9 mouse cellular contexts compared by ENCODE assay signal in genomic region chr11:3903046-3903445, GRCm38 (mm10). TPM values are rescaled to one million over a fixed set of nuclear protein-coding genes. Genes with fewer than 3 reads are reported as not detected.
DNase-seq lines count a peak whose midpoint lies in the region.
"Had no signal": no experiment of that assay in that cellular context is flagged by ENCODE, and none has a peak within 500 bp of the region (broad histone marks: within the 10 kb centered on the region; RNA-seq: fewer than 3 reads in every experiment).

No protein-coding gene starts in this region.

- H3K4me1 ChIP-seq in hindbrain, embryonic 10.5 days (replicated peaks) = peaks cover 10% of the 10 kb centered on the region

- H3K4me3 ChIP-seq in hindbrain, embryonic 10.5 days = no peak overlapping the region

- 74% methylated on average over 5 of the region's 5 CpGs for WGBS in hindbrain, embryonic 10.5 days

- peaks cover 40% of the 10 kb centered on the region for H3K36me3 ChIP-seq in hindbrain, embryonic 10.5 days

- DNase-seq in layer of hippocampus, adult 11-12 months (ENCODE audit: low spot score) = peak; percentile 69
- no peak for DNase-seq in layer of hippocampus, adult 9-10 months (ENCODE audit: low spot score)
- DNase-seq in fibroblast of lung, adult 2 months (ENCODE audit: low read depth) = peak; percentile 90
- peak; percentile 87 for DNase-seq in kidney, postnatal 10 days
- DNase-seq in lung, postnatal 10 days = peak; percentile 93
- no peak for DNase-seq in spleen, postnatal 10 days (ENCODE audit: low spot score in 2 of 2)
- DNase-seq in liver = no peak
- DNase-seq in hindbrain, embryonic 10.5 days (ENCODE audit: low spot score) = no peak

- no peak overlapping the region for H3K27ac ChIP-seq in hindbrain, embryonic 10.5 days
- H3K27ac ChIP-seq: liver, embryonic 14.5 days had no signal

- no peaks in the 10 kb centered on the region for H3K9me3 ChIP-seq in hindbrain, embryonic 10.5 days

- no peaks in the 10 kb centered on the region for H3K27me3 ChIP-seq in hindbrain, embryonic 10.5 days (ENCODE audit: insufficient read depth, poor library complexity, severe bottlenecking)

RNA-seq across cellular contexts. Expression of gene Dusp18, which starts 8.0 kb away (rescaled TPM):
- 19.9 and 23.4 TPM in 2 replicates for polyA plus RNA-seq in hindbrain, embryonic 10.5 days (2016; fragmentation: Nextera tagmentation; extraction: Ambion mirVana)

RNA-seq across cellular contexts. Expression of gene 4921536K21Rik, which starts 8.1 kb away (rescaled TPM):
- 1.2 and 1.8 TPM in 2 replicates for polyA plus RNA-seq in hindbrain, embryonic 10.5 days (2016; fragmentation: Nextera tagmentation; extraction: Ambion mirVana)

RNA-seq across cellular contexts. Expression of gene Slc35e4, which starts 11.4 kb away (rescaled TPM):
- polyA plus RNA-seq in hindbrain, embryonic 10.5 days (2016; fragmentation: Nextera tagmentation; extraction: Ambion mirVana) = 5.4 and 6.8 TPM in 2 replicates

RNA-seq across cellular contexts. Expression of gene Tcn2, which starts 28.9 kb away (rescaled TPM):
- polyA plus RNA-seq in hindbrain, embryonic 10.5 days (2016; fragmentation: Nextera tagmentation; extraction: Ambion mirVana) = 31.6 and 34.7 TPM in 2 replicates

RNA-seq across cellular contexts. Expression of gene Osbp2, which starts 39.3 kb away (rescaled TPM):
- polyA plus RNA-seq in hindbrain, embryonic 10.5 days (2016; fragmentation: Nextera tagmentation; extraction: Ambion mirVana) = 1.0 and 2.5 TPM in 2 replicates

Comparison
In these comparisons a context has a peak if more than half of its experiments do, and no peak if none do; other contexts are left out.
1. DNase-seq: peak in layer of hippocampus, adult 11-12 months (single experiment), fibroblast of lung, adult 2 months (single experiment), kidney, postnatal 10 days (single experiment) and lung, postnatal 10 days (single experiment); none in layer of hippocampus, adult 9-10 months (single experiment), spleen, postnatal 10 days (0 of 2), liver (single experiment) and hindbrain, embryonic 10.5 days (single experiment).